Mouse (Mus musculus) liver, embryonic 15.5 days (tissue): ENCODE measurements around the gene Dcakd. TPM values are rescaled to one million over a fixed set of nuclear protein-coding genes. Genes with fewer than 3 reads are reported as not detected.

Experiments
- ATAC-seq: fragments of 200-750 bp; cut with Nextera tagmentation; 2 replicates; pipeline ENCODE4 v1.8.0; 2017; ENCODE audit warnings: moderate number of reproducible peaks, mild to moderate bottlenecking, moderate library complexity; ENCODE audit not compliant: insufficient read depth
- H3K27ac ChIP-seq: fragments of 300-500 bp; sonication (generic); replicated peaks from 2 replicates; pipeline ENCODE4 v1.5.1; 2015; ENCODE audit warnings: mild to moderate bottlenecking, inconsistent platforms
- H3K27me3 ChIP-seq: fragments of 300-500 bp; sonication (generic); 2 replicates; pipeline ENCODE4 v1.6.1; 2015; ENCODE audit warnings: mild to moderate bottlenecking, inconsistent platforms
- H3K36me3 ChIP-seq: fragments of 300-500 bp; sonication (generic); replicated peaks from 2 replicates; pipeline ENCODE4 v1.6.1; 2015; ENCODE audit warnings: moderate library complexity, mild to moderate bottlenecking, inconsistent platforms
- H3K4me1 ChIP-seq: fragments of 300-500 bp; sonication (generic); replicated peaks from 2 replicates; pipeline ENCODE4 v1.6.1; 2015; ENCODE audit warnings: inconsistent platforms
- H3K4me2 ChIP-seq: fragments of 300-500 bp; sonication (generic); 2 replicates; pipeline ENCODE4 v1.6.1; 2015; ENCODE audit warnings: moderate library complexity, mild to moderate bottlenecking, inconsistent platforms
- H3K4me3 ChIP-seq: fragments of 300-500 bp; sonication (generic); replicated peaks from 2 replicates; pipeline ENCODE4 v1.5.1; 2015; ENCODE audit warnings: mild to moderate bottlenecking, inconsistent platforms
- H3K9ac ChIP-seq: fragments of 300-500 bp; sonication (generic); 2 replicates; pipeline ENCODE4 v1.6.1; 2015; ENCODE audit warnings: moderate library complexity, mild to moderate bottlenecking, inconsistent platforms
- H3K9me3 ChIP-seq: fragments of 300-500 bp; sonication (generic); replicated peaks from 2 replicates; pipeline ENCODE4 v1.6.1; 2016; ENCODE audit warnings: inconsistent platforms
- WGBS: fragments of 180-500 bp; shearing (Covaris S2); methylation state at CpG from one replicate; pipeline ENCODE4 v1.1.7; 2015; ENCODE audit warnings: mixed read lengths; ENCODE audit not compliant: insufficient replicate concordance; 5-methylcytosine and 5-hydroxymethylcytosine counted together
- polyA plus RNA-seq: library from polyadenylated mRNA; unstranded; fragments of >200 nt; fragmentation: Nextera tagmentation; extraction: Ambion mirVana; gene quantifications from 2 replicates; pipeline ENCODE4 v1.2.1, GENCODE M21; 2015

Dcakd gene
- polyA plus RNA-seq, 1 experiment from 2014 or later, result 28.7 TPM

DNA sequence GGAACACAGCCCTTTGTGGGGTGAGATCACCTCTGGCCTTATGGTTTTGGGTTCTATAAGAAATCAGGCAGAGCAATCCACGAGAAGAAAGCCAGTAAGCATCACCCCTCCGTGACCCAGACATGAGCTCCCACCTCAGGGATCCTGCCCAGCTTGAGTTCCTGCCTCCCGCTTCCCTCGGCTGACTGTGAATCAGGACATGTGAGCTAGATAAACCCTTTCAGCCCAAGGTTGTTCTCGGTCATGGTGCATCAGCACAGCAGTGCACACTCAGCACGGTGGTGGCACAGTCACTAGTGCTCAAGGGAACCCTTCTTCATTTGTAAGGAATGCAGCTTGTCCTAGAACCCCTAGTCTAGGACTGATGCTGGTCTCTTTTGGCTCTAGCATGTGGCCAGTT is 9.3 kb downstream of the Dcakd start:
- no peak overlapping the region for H3K27ac ChIP-seq
- no peak overlapping the region for H3K4me2 ChIP-seq
- no peak for ATAC-seq
- H3K27me3 ChIP-seq, result no peaks in the 10 kb centered on the region
- 67% methylated on average over 6 of the region's 6 CpGs for WGBS
- H3K9me3 ChIP-seq, result no peaks in the 10 kb centered on the region
- no peak overlapping the region for H3K4me3 ChIP-seq
- peaks cover 17% of the 10 kb centered on the region for H3K36me3 ChIP-seq
- H3K9ac ChIP-seq, result no peak overlapping the region
- peaks cover 31% of the 10 kb centered on the region for H3K4me1 ChIP-seq

DNA sequence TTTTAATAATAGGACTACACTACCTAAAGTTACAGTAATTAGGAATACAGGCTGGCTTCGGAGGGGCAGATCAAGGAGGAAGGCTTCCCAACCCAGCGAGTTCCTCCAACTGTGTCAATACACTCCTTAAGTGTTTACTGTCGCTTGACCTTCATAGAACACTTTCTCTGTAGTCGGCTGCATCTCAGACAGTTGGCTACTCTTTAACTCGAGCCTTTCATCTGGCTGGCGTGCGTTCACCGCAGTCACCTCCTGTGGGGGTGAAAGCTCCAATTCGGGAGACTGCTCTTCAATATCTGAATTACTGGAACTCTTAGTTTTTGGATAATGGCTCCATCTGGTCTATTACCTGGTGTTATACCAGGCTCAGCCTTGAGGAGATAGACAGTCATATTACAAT is 10.5 kb downstream of the Dcakd start:
- Histone ChIP-seq H3K27ac (no peak overlapping the region; the same call in 1 of the 2 replicates), H3K36me3 (peaks cover 12% of the 10 kb centered on the region; the same call in 1 of the 2 replicates), H3K9me3 (no peaks in the 10 kb centered on the region), H3K9ac (no peak overlapping the region), H3K4me2 (no peak overlapping the region), H3K27me3 (no peaks in the 10 kb centered on the region), H3K4me1 (peaks cover 31% of the 10 kb centered on the region), H3K4me3 (no peak overlapping the region)
- ATAC-seq, result no peak
- WGBS, result 57% methylated on average over 9 of the region's 9 CpGs

DNA sequence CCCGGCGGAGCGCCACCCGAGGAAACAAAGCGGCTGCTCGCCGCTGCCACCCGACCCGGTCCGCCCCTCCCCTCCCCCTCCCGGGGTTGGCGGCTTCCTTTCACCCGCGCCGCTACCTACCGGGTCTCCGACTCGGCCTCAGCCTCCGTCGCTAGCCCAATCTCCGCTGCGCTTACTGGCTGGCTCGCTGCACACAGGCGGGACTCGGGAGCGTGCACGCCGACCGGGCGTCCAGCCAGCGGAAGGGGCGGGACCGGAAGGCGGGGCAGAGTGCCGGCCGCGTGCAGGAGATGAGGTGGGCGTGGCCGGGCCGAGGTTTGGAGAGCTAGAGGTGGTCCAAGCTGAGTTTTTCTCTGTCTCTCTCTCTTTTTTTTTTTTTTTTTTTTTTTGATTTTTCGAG is 11.2 kb downstream of the Dcakd start:
- Histone ChIP-seq H3K4me1 (peaks cover 31% of the 10 kb centered on the region), H3K4me2 (peak overlapping the region; percentile 91), H3K27ac (peak overlapping the region; percentile 82), H3K27me3 (no peaks in the 10 kb centered on the region), H3K9me3 (no peaks in the 10 kb centered on the region), H3K36me3 (peaks cover 12% of the 10 kb centered on the region; the same call in 1 of the 2 replicates), H3K4me3 (peak overlapping the region; percentile 76), H3K9ac (peak overlapping the region; percentile 74)
- WGBS, result 0% methylated on average over 36 of the region's 41 CpGs
- ATAC-seq, result peak; percentile 99

DNA sequence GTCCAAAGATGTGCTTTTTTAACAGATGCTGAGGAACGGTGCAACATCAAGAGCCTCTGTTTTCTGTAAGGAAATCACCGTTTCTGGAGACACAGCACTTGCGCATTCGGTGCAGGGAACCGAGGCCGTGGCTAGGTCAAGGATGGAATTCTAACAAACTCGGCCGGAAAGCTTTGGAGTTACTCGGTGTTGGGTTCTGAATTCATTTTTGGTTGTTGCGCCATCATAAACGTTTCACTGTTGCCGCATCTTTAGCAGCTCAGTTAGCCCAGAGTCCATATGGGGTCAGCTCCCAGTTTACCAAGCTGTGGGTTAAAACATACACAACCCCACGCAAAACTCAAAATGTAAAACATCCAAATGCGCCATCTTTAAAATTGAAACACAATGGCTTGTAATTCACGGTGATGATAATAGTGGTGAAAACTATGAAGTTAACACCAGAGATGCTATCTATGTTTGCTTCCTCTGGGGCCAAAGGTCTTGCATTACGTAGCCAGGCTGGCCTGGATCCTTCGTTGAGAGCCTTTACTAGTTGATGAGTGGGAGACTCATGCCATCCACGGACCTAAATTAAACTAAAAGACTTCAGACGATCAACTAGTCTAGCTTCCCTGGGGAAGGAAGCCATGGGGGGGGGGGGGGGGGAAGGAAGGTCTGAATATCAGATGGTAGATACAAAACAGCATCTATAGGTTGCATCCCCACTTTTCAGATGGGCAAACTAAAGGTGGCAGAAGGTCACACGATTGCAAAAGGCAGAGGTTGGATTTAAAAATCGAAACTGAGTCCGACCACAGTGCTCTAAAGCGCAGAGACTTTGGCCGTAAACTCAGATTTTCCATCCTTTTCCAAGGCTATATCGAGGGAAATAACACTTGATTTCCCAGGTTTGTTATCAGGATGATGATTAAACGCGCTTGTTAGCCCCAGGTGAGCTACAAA is 12.0 kb downstream of the Dcakd start:
- peak overlapping the region; percentile 82 for H3K27ac ChIP-seq
- no peaks in the 10 kb centered on the region for H3K9me3 ChIP-seq
- H3K9ac ChIP-seq, result peak overlapping the region; percentile 74
- WGBS, result 38% methylated on average over 27 of the region's 27 CpGs
- peaks cover 12% of the 10 kb centered on the region; the same call in 1 of the 2 replicates for H3K36me3 ChIP-seq
- peaks cover 35% of the 10 kb centered on the region for H3K4me1 ChIP-seq
- no peaks in the 10 kb centered on the region for H3K27me3 ChIP-seq
- peak overlapping the region; percentile 91 for H3K4me2 ChIP-seq
- ATAC-seq, result no peak
- peak overlapping the region; percentile 76 for H3K4me3 ChIP-seq

DNA sequence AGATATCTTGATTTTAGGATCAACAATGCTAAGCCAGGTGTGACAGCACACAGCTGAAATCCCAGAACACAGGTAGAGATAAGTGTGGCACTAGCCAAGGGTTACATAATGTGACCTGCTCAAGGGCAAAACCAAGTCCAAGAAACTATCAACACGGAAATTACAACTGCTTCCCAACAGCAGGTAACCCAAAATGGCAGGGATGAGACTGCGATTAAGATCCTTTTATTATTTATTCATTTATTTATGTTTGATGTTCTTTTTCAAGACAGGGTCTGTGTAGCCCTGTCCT is 17.0 kb downstream of the Dcakd start:
- H3K4me1 ChIP-seq, result peaks cover 44% of the 10 kb centered on the region
- ATAC-seq, result no peak
- no peaks in the 10 kb centered on the region for H3K27me3 ChIP-seq
- peak overlapping the region; percentile 14; the same call in 1 of the 2 replicates for H3K27ac ChIP-seq
- H3K4me2 ChIP-seq, result no peak overlapping the region
- H3K4me3 ChIP-seq, result no peak overlapping the region
- no peaks in the 10 kb centered on the region for H3K36me3 ChIP-seq
- 71% methylated on average over 2 of the region's 2 CpGs for WGBS
- no peak overlapping the region; the same call in 1 of the 2 replicates for H3K9ac ChIP-seq
- H3K9me3 ChIP-seq, result no peaks in the 10 kb centered on the region

DNA sequence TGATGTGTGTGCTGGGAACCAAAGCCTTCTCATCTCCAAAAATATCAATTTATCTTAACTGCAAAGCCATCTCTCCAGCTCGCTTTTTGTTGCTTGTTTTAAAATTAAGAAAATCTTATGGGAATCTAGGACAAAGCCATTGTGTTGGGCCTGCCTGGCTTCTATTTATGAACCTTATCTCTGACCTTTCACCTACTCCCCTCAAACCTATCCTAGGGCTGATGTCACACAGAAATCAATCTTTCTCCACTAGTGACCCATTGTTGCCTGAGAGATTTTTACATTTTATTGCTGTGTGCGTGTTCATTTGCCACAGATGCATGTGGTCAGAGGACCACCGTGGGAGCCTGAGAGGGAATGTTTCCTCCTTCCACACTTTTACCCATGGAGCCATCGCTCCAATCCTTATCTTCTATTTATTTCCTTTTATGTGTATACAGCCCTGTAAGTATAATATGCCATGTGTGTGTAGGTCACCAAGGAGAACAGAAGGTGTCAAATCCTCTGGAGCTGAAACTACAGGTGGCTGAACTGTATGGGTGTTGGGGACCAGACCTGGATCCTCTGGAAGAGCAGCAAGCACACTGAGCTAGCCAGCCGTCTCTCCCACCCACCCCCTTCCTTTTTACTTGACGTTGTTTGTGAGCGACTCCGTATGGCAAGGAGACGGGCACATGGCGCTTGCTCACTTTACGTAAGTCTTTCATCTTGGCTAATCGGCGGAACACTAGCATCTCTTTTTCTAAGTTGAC is 17.5 kb downstream of the Dcakd start:
- no peak overlapping the region for H3K4me3 ChIP-seq
- WGBS, result 66% methylated on average over 13 of the region's 13 CpGs
- H3K4me1 ChIP-seq, result peaks cover 44% of the 10 kb centered on the region
- no peak overlapping the region for H3K9ac ChIP-seq
- no peaks in the 10 kb centered on the region for H3K27me3 ChIP-seq
- ATAC-seq, result no peak
- peak overlapping the region; percentile 14; the same call in 1 of the 2 replicates for H3K27ac ChIP-seq
- no peaks in the 10 kb centered on the region for H3K36me3 ChIP-seq
- no peaks in the 10 kb centered on the region for H3K9me3 ChIP-seq
- H3K4me2 ChIP-seq, result no peak overlapping the region

DNA sequence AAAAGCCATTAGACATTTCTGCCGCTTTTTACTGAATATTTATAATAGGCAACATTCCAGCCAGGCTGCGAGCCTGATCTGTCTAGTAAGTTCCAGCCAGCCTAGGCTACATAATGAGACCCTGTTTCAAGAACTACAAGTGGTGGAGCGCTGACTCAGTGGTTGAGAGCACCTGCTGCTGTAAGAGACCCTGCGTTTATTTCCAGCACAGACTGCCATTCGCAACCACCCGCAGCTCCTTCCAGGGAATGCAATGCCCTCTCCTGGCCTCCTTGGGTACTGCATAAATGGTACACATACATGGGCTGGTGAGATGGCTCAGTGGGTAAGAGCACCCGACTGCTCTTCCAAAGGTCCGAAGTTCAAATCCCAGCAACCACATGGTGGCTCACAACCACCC is 18.9 kb downstream of the Dcakd start:
- Histone ChIP-seq H3K27ac (no peak overlapping the region), H3K9me3 (no peaks in the 10 kb centered on the region), H3K4me1 (peaks cover 46% of the 10 kb centered on the region), H3K4me3 (no peak overlapping the region), H3K36me3 (no peaks in the 10 kb centered on the region), H3K27me3 (no peaks in the 10 kb centered on the region), H3K4me2 (no peak overlapping the region), H3K9ac (no peak overlapping the region)
- ATAC-seq, result no peak
- WGBS, result 87% methylated on average over 8 of the region's 8 CpGs

DNA sequence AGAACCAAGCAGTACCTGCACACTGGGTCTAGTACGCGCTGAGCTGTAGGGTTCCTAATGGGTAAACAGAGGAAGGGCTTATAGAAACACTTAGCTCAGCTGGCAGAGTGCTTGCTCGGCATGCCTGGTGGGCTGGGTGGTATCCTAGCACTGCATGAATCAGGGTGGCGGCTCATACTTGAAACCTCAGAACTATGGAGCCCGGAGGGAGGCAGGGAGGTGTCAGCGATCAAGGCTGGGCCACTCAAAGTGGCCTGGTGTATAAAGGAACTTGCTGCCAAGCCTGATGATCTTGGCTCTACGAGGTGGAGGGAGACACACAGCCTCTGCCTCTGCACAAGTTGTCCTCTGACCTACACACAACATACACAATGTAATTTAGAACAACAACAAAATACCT is 19.6 kb downstream of the Dcakd start:
- Histone ChIP-seq H3K4me1 (peaks cover 46% of the 10 kb centered on the region), H3K9ac (no peak overlapping the region), H3K36me3 (no peaks in the 10 kb centered on the region), H3K27ac (no peak overlapping the region), H3K4me3 (no peak overlapping the region), H3K9me3 (no peaks in the 10 kb centered on the region), H3K4me2 (no peak overlapping the region), H3K27me3 (no peaks in the 10 kb centered on the region)
- no peak for ATAC-seq
- 72% methylated on average over 7 of the region's 7 CpGs for WGBS

DNA sequence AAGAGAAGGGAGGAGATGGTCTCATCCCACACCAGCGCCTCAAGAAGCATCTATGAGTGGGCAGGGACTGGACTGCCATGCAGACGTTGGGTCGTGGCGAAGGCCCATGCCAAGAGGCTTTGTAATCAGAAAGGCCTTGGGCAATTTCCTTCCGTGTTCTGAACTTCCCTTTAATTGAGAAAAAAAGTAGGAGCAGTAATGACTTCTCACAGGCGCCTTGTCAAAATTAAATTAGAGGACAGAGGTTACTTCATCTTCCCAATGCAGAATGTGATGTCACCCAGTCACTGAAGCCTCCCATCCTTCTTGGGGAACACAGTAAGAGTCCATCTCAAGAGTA is 21.2 kb downstream of the Dcakd start:
- no peak overlapping the region for H3K9ac ChIP-seq
- no peaks in the 10 kb centered on the region for H3K36me3 ChIP-seq
- peaks cover 46% of the 10 kb centered on the region for H3K4me1 ChIP-seq
- no peaks in the 10 kb centered on the region for H3K9me3 ChIP-seq
- no peaks in the 10 kb centered on the region for H3K27me3 ChIP-seq
- peak overlapping the region; percentile 70 for H3K27ac ChIP-seq
- H3K4me2 ChIP-seq, result peak overlapping the region; percentile 34; the same call in 1 of the 2 replicates
- H3K4me3 ChIP-seq, result no peak overlapping the region
- 29% methylated on average over 6 of the region's 6 CpGs for WGBS
- ATAC-seq, result no peak

DNA sequence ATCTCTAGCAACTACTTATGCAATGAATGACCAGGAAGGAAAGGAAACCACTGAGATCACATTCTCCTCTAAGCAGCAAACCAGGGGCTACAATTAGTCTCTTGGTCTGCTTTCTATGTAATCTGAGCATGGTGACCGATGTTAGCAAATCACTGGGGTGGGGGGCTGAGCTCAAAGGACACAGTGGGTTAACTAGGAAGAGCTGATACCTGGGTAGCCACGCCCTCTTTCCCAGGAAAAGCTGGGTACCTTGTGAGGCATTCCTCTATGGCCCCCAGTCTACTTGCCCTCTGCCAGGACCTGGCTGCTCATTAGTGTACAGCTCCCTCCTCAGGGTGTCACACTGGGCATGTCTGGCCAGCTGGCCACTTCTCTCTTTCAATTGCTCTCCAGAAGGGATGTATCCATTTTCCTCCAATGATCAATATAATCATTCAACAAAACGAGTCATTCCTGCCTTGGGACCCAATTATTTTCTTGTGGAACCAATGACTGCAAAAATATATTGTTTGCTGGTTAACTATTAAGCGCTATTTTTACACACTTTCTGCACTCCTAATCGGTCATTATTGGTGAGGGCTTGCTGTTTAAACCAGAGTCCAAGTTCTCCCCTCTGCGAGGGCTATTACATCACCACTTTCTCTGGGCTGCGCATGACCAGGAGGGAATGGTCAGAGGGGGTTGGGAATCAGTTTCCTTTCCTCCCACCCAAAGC is 21.7 kb downstream of the Dcakd start:
- Histone ChIP-seq H3K9me3 (no peaks in the 10 kb centered on the region), H3K4me2 (peak overlapping the region; percentile 34), H3K27ac (peak overlapping the region; percentile 70), H3K36me3 (no peaks in the 10 kb centered on the region), H3K4me3 (no peak overlapping the region), H3K27me3 (no peaks in the 10 kb centered on the region), H3K4me1 (peaks cover 44% of the 10 kb centered on the region), H3K9ac (no peak overlapping the region)
- peak; percentile 43 for ATAC-seq
- 61% methylated on average over 7 of the region's 7 CpGs for WGBS
